Mouse (Mus musculus) liver, embryonic 16.5 days (tissue): Measurements from ENCODE around the gene AU022252. TPM values are rescaled to one million over a fixed set of nuclear protein-coding genes. Genes with fewer than 3 reads are reported as not detected.

Source experiments
- ATAC-seq: fragments of 200-750 bp; cut with Nextera tagmentation; 2 replicates; pipeline ENCODE4 v1.8.0; 2017; ENCODE audit warnings: low read depth, mild to moderate bottlenecking, moderate number of reproducible peaks, moderate library complexity
- H3K27ac ChIP-seq: fragments of 300-500 bp; sonication (generic); 2 replicates; pipeline ENCODE4 v1.5.1; 2014; ENCODE audit warnings: mild to moderate bottlenecking, low read length
- H3K27me3 ChIP-seq: fragments of 300-500 bp; sonication (generic); 2 replicates; pipeline ENCODE4 v1.6.1; 2014; ENCODE audit warnings: low read depth, low read length, mixed read lengths; ENCODE audit not compliant: control insufficient read depth, insufficient read depth
- H3K36me3 ChIP-seq: fragments of 300-500 bp; sonication (generic); 2 replicates; pipeline ENCODE4 v1.6.1; 2014; ENCODE audit warnings: mild to moderate bottlenecking; ENCODE audit not compliant: control insufficient read depth, insufficient read depth
- H3K4me1 ChIP-seq: fragments of 300-500 bp; sonication (generic); 2 replicates; pipeline ENCODE4 v1.6.1; 2014; ENCODE audit warnings: low read depth, low read length, mixed read lengths; ENCODE audit not compliant: control insufficient read depth
- H3K4me2 ChIP-seq: fragments of 300-500 bp; sonication (generic); 2 replicates; pipeline ENCODE4 v1.6.1; 2014; ENCODE audit warnings: low read depth, low read length, mixed read lengths
- H3K4me3 ChIP-seq: fragments of 300-500 bp; sonication (generic); 2 replicates; pipeline ENCODE4 v1.5.1; 2014; ENCODE audit warnings: low read depth, mild to moderate bottlenecking, low read length
- H3K9ac ChIP-seq: fragments of 300-500 bp; sonication (generic); 2 replicates; pipeline ENCODE4 v1.6.1; 2014; ENCODE audit warnings: low read depth, low read length
- H3K9me3 ChIP-seq: fragments of 300-500 bp; sonication (generic); replicated peaks from 2 replicates; pipeline ENCODE4 v1.6.1; 2016; ENCODE audit warnings: low read length; ENCODE audit not compliant: control insufficient read depth
- WGBS: fragments of 180-500 bp; shearing (Covaris S2); extraction: QIAGEN DNeasy Blood & Tissue Kit; methylation state at CpG from one replicate; pipeline ENCODE4 v1.1.7; 2014; ENCODE audit not compliant: insufficient replicate concordance; 5-methylcytosine and 5-hydroxymethylcytosine counted together
- polyA plus RNA-seq: library from polyadenylated mRNA; unstranded; fragments of >200 nt; fragmentation: Nextera tagmentation; extraction: Ambion mirVana; gene quantifications from 2 replicates; pipeline ENCODE4 v1.2.1, GENCODE M21; 2015

The AU022252 gene
- polyA plus RNA-seq, 1 experiment from 2014 or later, result 11.6 TPM

GRCm38 (mm10) chr4:119233256-119233901 lies 867 bp upstream of the AU022252 start:
- peaks cover 19% of the 10 kb centered on the region for H3K4me1 ChIP-seq
- no peaks in the 10 kb centered on the region for H3K36me3 ChIP-seq
- no peaks in the 10 kb centered on the region for H3K9me3 ChIP-seq
- peak overlapping the region; percentile 79 for H3K9ac ChIP-seq
- ATAC-seq, result peak; percentile 42
- under 1% methylated on average over 36 of the region's 36 CpGs for WGBS
- H3K27ac ChIP-seq, result 0 out of 2 replicates have a peak overlapping the region, but pooled peaks have one; percentile 23
- H3K27me3 ChIP-seq, result peaks cover 6% of the 10 kb centered on the region; the same call in 1 of the 2 replicates
- peak overlapping the region; percentile 89 for H3K4me3 ChIP-seq
- H3K4me2 ChIP-seq, result peak overlapping the region; percentile 98

- Histone ChIP-seq H3K27me3 (no peaks in the 10 kb centered on the region), H3K4me2 (no peak overlapping the region), H3K4me3 (no peak overlapping the region), H3K4me1 (peaks cover 6% of the 10 kb centered on the region), H3K36me3 (peaks cover 8% of the 10 kb centered on the region), H3K9me3 (no peaks in the 10 kb centered on the region), H3K9ac (no peak overlapping the region), H3K27ac (no peak overlapping the region)
- 0 out of 2 replicates have a peak, but pooled peaks have one; percentile 38 for ATAC-seq
- 75% methylated on average over 11 of the region's 11 CpGs for WGBS
Measured at GRCm38 (mm10) chr4:119226751-119227150, 5.8 kb downstream of the AU022252 start.

- Histone ChIP-seq H3K4me1 (no peaks in the 10 kb centered on the region; the same call in 1 of the 2 replicates), H3K27me3 (no peaks in the 10 kb centered on the region), H3K36me3 (peaks cover 8% of the 10 kb centered on the region), H3K9me3 (no peaks in the 10 kb centered on the region), H3K27ac (no peak overlapping the region), H3K9ac (no peak overlapping the region), H3K4me3 (no peak overlapping the region), H3K4me2 (no peak overlapping the region)
- ATAC-seq, result peak; percentile 53
- WGBS, result 66% methylated on average over 9 of the region's 9 CpGs
Measured at GRCm38 (mm10) chr4:119225719-119226118, 6.8 kb downstream of the AU022252 start.

- Histone ChIP-seq H3K9ac (no peak overlapping the region), H3K27ac (no peak overlapping the region), H3K9me3 (no peaks in the 10 kb centered on the region), H3K4me3 (no peak overlapping the region), H3K27me3 (no peaks in the 10 kb centered on the region), H3K4me2 (no peak overlapping the region), H3K4me1 (no peaks in the 10 kb centered on the region; the same call in 1 of the 2 replicates), H3K36me3 (peaks cover 8% of the 10 kb centered on the region)
- ATAC-seq, result no peak
- WGBS, result 78% methylated on average over 3 of the region's 3 CpGs
Measured at GRCm38 (mm10) chr4:119224534-119224933, 8.0 kb downstream of the AU022252 start.

- H3K9ac ChIP-seq, result no peak overlapping the region
- no peaks in the 10 kb centered on the region; the same call in 1 of the 2 replicates for H3K4me1 ChIP-seq
- peak; percentile 33; the same call in 1 of the 2 replicates for ATAC-seq
- 41% methylated on average over 1 of the region's 1 CpGs for WGBS
- no peak overlapping the region for H3K4me2 ChIP-seq
- no peak overlapping the region for H3K27ac ChIP-seq
- no peak overlapping the region for H3K4me3 ChIP-seq
- no peaks in the 10 kb centered on the region for H3K9me3 ChIP-seq
- peaks cover 8% of the 10 kb centered on the region for H3K36me3 ChIP-seq
- no peaks in the 10 kb centered on the region for H3K27me3 ChIP-seq
Measured at GRCm38 (mm10) chr4:119223696-119224095, 8.8 kb downstream of the AU022252 start.

- Histone ChIP-seq H3K9me3 (no peaks in the 10 kb centered on the region), H3K27me3 (no peaks in the 10 kb centered on the region), H3K27ac (no peak within 1 kb of the TSS), H3K9ac (no peak within 1 kb of the TSS), H3K4me1 (no peaks in the 10 kb centered on the region), H3K36me3 (no peaks in the 10 kb centered on the region), H3K4me3 (no peak within 1 kb of the TSS), H3K4me2 (no peak within 1 kb of the TSS)
- peak; percentile 47; the same call in 1 of the 2 replicates for ATAC-seq
- WGBS, result 20% methylated on average over 11 of the region's 11 CpGs
Measured at GRCm38 (mm10) chr4:119218169-119218568, 14.3 kb downstream of the AU022252 start, which contains the start of gene Tmem269. Gene Tmem269 (minus strand): TSS chr4:119218217.

- WGBS, result 54% methylated on average over 8 of the region's 8 CpGs
- H3K27ac ChIP-seq, result no peak overlapping the region
Measured at GRCm38 (mm10) chr4:119216667-119217066, 15.8 kb downstream of the AU022252 start.

GRCm38 (mm10) chr4:119204672-119205071 lies 27.8 kb downstream of the AU022252 start:
- Histone ChIP-seq H3K27me3 (peaks cover 2% of the 10 kb centered on the region; the same call in 1 of the 2 replicates), H3K27ac (no peak overlapping the region), H3K4me3 (no peak overlapping the region), H3K9ac (no peak overlapping the region), H3K36me3 (peaks cover 5% of the 10 kb centered on the region), H3K9me3 (no peaks in the 10 kb centered on the region), H3K4me1 (peaks cover 4% of the 10 kb centered on the region; the same call in 1 of the 2 replicates), H3K4me2 (no peak overlapping the region)
- peak; percentile 61; the same call in 1 of the 2 replicates for ATAC-seq
- 15% methylated on average over 8 of the region's 8 CpGs for WGBS

More at GRCm38 (mm10) chr4:119216667-119217066, 15.8 kb downstream of the AU022252 start:
- no peaks in the 10 kb centered on the region for H3K4me1 ChIP-seq
- no peak for ATAC-seq
- no peak overlapping the region for H3K4me2 ChIP-seq
- H3K4me3 ChIP-seq, result no peak overlapping the region
- H3K9me3 ChIP-seq, result no peaks in the 10 kb centered on the region
- H3K27me3 ChIP-seq, result no peaks in the 10 kb centered on the region
- H3K36me3 ChIP-seq, result no peaks in the 10 kb centered on the region
- H3K9ac ChIP-seq, result no peak overlapping the region

- H3K27ac ChIP-seq, result peak overlapping the region; percentile 28; the same call in 1 of the 2 replicates
- H3K9me3 ChIP-seq, result no peaks in the 10 kb centered on the region
- 69% methylated on average over 6 of the region's 6 CpGs for WGBS
- no peak overlapping the region for H3K9ac ChIP-seq
- no peaks in the 10 kb centered on the region for H3K27me3 ChIP-seq
- peaks cover 5% of the 10 kb centered on the region for H3K36me3 ChIP-seq
- ATAC-seq, result no peak
- peaks cover 41% of the 10 kb centered on the region for H3K4me1 ChIP-seq
- H3K4me3 ChIP-seq, result no peak overlapping the region
- 0 out of 2 replicates have a peak overlapping the region, but pooled peaks have one; percentile 10 for H3K4me2 ChIP-seq
Measured at GRCm38 (mm10) chr4:119198105-119198504, 34.4 kb downstream of the AU022252 start.
